Mouse (Mus musculus) liver, embryonic 14.5 days (tissue): ENCODE measurements around the gene Sh3glb1.
A peak's percentile ranks its signal among the peaks of the same experiment; 100 is the strongest.

ENCODE experiments used
- CTCF ChIP-seq: IDR thresholded peaks from 2 replicates; pipeline ENCODE4 v1.5.1; 2016; ENCODE audit warnings: antibody characterized with exemption, low read depth, control low read depth
- EP300 ChIP-seq: IDR thresholded peaks from 2 replicates; pipeline ENCODE4 v1.6.1; 2016; ENCODE audit warnings: antibody characterized with exemption, low read depth

GRCm38 (mm10) chr3:144689236-144689635 lies 30.9 kb downstream of the Sh3glb1 start:
- TF ChIP-seq CTCF, result peak; percentile 82
- no peak for TF ChIP-seq EP300
